Mouse (Mus musculus) limb, embryonic 14.5 days (tissue): ENCODE results near the gene Sycp2. TPM values are rescaled to one million over a fixed set of nuclear protein-coding genes. Genes with fewer than 3 reads are reported as not detected.

Experiments used
- ATAC-seq: fragments of 200-750 bp; cut with Nextera tagmentation; 2 replicates; pipeline ENCODE4 v1.8.0; 2017; ENCODE audit warnings: low read depth, moderate number of reproducible peaks, moderate TSS enrichment; ENCODE audit not compliant: low FRiP score
- DNase-seq: peaks from one replicate; pipeline ENCODE4 v3.0.0-alpha.2; 2015; ENCODE audit warnings: low spot score
- H3K27ac ChIP-seq: fragments of 300-500 bp; sonication (generic); replicated peaks from 2 replicates; pipeline ENCODE4 v1.5.1; 2014; ENCODE audit warnings: low read depth, mild to moderate bottlenecking, low read length, moderate library complexity, mixed read lengths
- H3K27me3 ChIP-seq: fragments of 300-500 bp; sonication (generic); 2 replicates; pipeline ENCODE4 v1.6.1; 2014; ENCODE audit warnings: low read length, mixed read lengths; ENCODE audit not compliant: control insufficient read depth, insufficient read depth
- H3K36me3 ChIP-seq: fragments of 300-500 bp; sonication (generic); 2 replicates; pipeline ENCODE4 v1.6.1; 2014; ENCODE audit warnings: mild to moderate bottlenecking, low read length, moderate library complexity, mixed read lengths; ENCODE audit not compliant: control insufficient read depth, insufficient read depth
- H3K4me1 ChIP-seq: fragments of 300-500 bp; sonication (generic); 2 replicates; pipeline ENCODE4 v1.6.1; 2014; ENCODE audit warnings: antibody characterized with exemption, low read length, mixed read lengths; ENCODE audit not compliant: control insufficient read depth, insufficient read depth
- H3K4me2 ChIP-seq: fragments of 300-500 bp; sonication (generic); replicated peaks from 2 replicates; pipeline ENCODE4 v1.6.1; 2014; ENCODE audit warnings: low read depth, mild to moderate bottlenecking, low read length, moderate library complexity; ENCODE audit not compliant: severe bottlenecking
- H3K4me3 ChIP-seq: fragments of 300-500 bp; sonication (generic); replicated peaks from 2 replicates; pipeline ENCODE4 v1.5.1; 2014; ENCODE audit warnings: low read length
- H3K9ac ChIP-seq: fragments of 300-500 bp; sonication (generic); 2 replicates; pipeline ENCODE4 v1.6.1; 2014; ENCODE audit warnings: mild to moderate bottlenecking, low read depth, low read length, moderate library complexity; ENCODE audit not compliant: severe bottlenecking
- H3K9me3 ChIP-seq: fragments of 300-500 bp; sonication (generic); 2 replicates; pipeline ENCODE4 v1.6.1; 2016; ENCODE audit warnings: low read length; ENCODE audit not compliant: control insufficient read depth
- POLR2A ChIP-seq: fragments of 200-500 bp; IDR thresholded peaks from 2 replicates; pipeline ENCODE4 v1.8.0; 2012; ENCODE audit warnings: inconsistent platforms, mild to moderate bottlenecking, moderate library complexity, borderline replicate concordance; ENCODE audit not compliant: insufficient read depth, insufficient read length; ENCODE audit errors: extremely low read depth
- WGBS: fragments of 180-500 bp; shearing (Covaris S2); extraction: QIAGEN DNeasy Blood & Tissue Kit; methylation state at CpG from one replicate; pipeline ENCODE4 v1.1.7; 2014; 5-methylcytosine and 5-hydroxymethylcytosine counted together
- polyA plus RNA-seq, 2 experiments: library from polyadenylated mRNA; depleted of rRNA in 1 of 2; stranded (reverse) in 1 of 2; unstranded in 1 of 2; fragments of >200 nt; fragmentation: Nextera tagmentation in 1 of 2; extraction: Ambion mirVana in 1 of 2; gene quantifications; 2 replicates each; pipeline versions ENCODE4 v1.2.1 to v1.2.3; 2012 to 2014

Sycp2 gene
- polyA plus RNA-seq, 2 experiments = 0.19 to 0.26 TPM

DNA sequence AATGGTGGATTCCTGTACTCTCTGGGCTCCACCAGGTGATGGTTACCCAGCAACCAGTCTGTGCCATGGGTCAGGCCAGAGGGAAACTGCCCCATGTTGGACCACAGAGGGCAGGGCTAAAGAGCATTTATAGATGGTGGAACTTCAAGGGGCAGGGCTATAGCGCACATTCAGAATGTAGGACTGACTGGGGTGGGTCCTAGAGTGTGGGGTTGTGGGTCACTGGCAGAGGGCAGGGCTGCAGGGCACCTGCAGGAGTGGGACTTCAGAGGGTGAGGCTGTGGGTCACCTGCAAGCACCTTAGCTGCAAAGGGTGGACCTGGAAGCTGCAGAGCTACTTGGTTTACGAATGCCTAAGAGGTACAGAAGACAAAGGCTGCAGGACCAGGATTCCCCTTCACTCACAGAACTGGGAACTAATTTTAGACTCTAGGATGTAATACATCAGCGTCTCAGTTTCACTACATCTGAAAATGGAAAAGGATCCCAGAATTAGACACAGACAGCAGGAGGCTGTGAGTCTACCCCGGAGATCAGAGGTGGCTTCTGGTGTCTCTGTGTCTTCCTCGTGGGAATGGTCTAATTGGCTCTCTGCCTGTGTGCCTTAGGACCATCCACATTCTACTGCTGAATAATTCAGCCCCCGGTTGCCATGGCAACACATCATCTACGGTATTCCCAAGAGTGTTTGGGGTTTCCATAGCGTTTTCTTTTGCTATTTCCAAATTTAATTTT lies 103.9 kb downstream of the Sycp2 start:
- no peak for ATAC-seq
- DNase-seq = no peak
- Histone ChIP-seq H3K4me3 (no peak overlapping the region), H3K4me2 (no peak overlapping the region), H3K27ac (no peak overlapping the region), H3K36me3 (no peaks in the 10 kb centered on the region), H3K4me1 (no peaks in the 10 kb centered on the region), H3K27me3 (no peaks in the 10 kb centered on the region), H3K9ac (no peak overlapping the region), H3K9me3 (no peaks in the 10 kb centered on the region)
- no peak for TF ChIP-seq POLR2A
- WGBS = 75% methylated on average over 8 of the region's 8 CpGs

Other genes with a start within 250 kb of the Sycp2 start
- gene Ppp1r3d, start 6.8 kb upstream of the Sycp2 start, polyA plus RNA-seq (2012; rRNA removed) = 3.1 and 4.0 TPM in 2 replicates
- 3.9 and 4.0 TPM in 2 replicates for gene Ppp1r3d, start 6.8 kb upstream of the Sycp2 start, polyA plus RNA-seq (2014; fragmentation: Nextera tagmentation; extraction: Ambion mirVana)
- gene Fam217b, start 6.8 kb upstream of the Sycp2 start, polyA plus RNA-seq (2012; rRNA removed) = 3.1 and 3.2 TPM in 2 replicates
- gene Fam217b, start 6.8 kb upstream of the Sycp2 start, polyA plus RNA-seq (2014; fragmentation: Nextera tagmentation; extraction: Ambion mirVana) = 3.7 and 5.7 TPM in 2 replicates
- gene Cdh26, start 22.8 kb upstream of the Sycp2 start, polyA plus RNA-seq (2012; rRNA removed) = 0.23 and 0.33 TPM in 2 replicates
- 0.21 and 0.41 TPM in 2 replicates for gene Cdh26, start 22.8 kb upstream of the Sycp2 start, polyA plus RNA-seq (2014; fragmentation: Nextera tagmentation; extraction: Ambion mirVana)